14 mouse cellular contexts compared by ENCODE assay signal in genomic region chr4:35157815-35158214, GRCm38 (mm10). TPM values are rescaled to one million over a fixed set of nuclear protein-coding genes. Genes with fewer than 3 reads are reported as not detected.
DNase-seq lines count a peak whose midpoint lies in the region; ATAC-seq and TF ChIP-seq lines count a peak whose summit lies in the region.
"Had no signal": no experiment of that assay in that cellular context is flagged by ENCODE, and none has a peak within 500 bp of the region (broad histone marks: within the 10 kb centered on the region; RNA-seq: fewer than 3 reads in every experiment).

No protein-coding gene starts in this region.

- H3K4me3 ChIP-seq in lung, adult 2 months (replicated peaks; ENCODE audit: extremely low read depth, low read depth, low read length): no peak overlapping the region
- no peak overlapping the region for H3K4me3 ChIP-seq in intestine, embryonic 16.5 days (ENCODE audit: low read length)
- 0 out of 2 replicates have a peak overlapping the region, but pooled peaks have one; percentile 51 for H3K4me3 ChIP-seq in neural tube, embryonic 15.5 days (replicated peaks)
- no peak overlapping the region for H3K4me3 ChIP-seq in thymus, adult 2 months (ENCODE audit: control insufficient read depth, insufficient read depth, low read length)

- no peaks in the 10 kb centered on the region for H3K27me3 ChIP-seq in intestine, embryonic 16.5 days (replicated peaks; ENCODE audit: control insufficient read depth, insufficient read depth, low read length)
- H3K27me3 ChIP-seq in neural tube, embryonic 15.5 days (replicated peaks): peaks cover 6% of the 10 kb centered on the region; the same call in 1 of the 2 replicates
- H3K27me3 ChIP-seq in thymus, adult 2 months (ENCODE audit: control insufficient read depth, insufficient read depth, low read length): no peaks in the 10 kb centered on the region

- TF ChIP-seq POLR2A in lung, adult 2 months (IDR thresholded peaks at IDR 0.05; ENCODE audit: borderline replicate concordance, extremely low read depth, low read depth, low read length): no peak
- TF ChIP-seq POLR2A in thymus, adult 2 months (IDR thresholded peaks at IDR 0.05; ENCODE audit: control insufficient read depth, extremely low read depth, insufficient read depth, low read length, poor library complexity): no peak

- TF ChIP-seq CTCF in lung, adult 2 months (IDR thresholded peaks at IDR 0.05; ENCODE audit: insufficient read depth, low read length): no peak
- TF ChIP-seq CTCF in thymus, adult 2 months (IDR thresholded peaks at IDR 0.05; ENCODE audit: borderline replicate concordance, control insufficient read depth, extremely low read depth, insufficient read depth, low read length, poor library complexity): no peak

- no peak for ATAC-seq in intestine, embryonic 16.5 days
- ATAC-seq in neural tube, embryonic 15.5 days (ENCODE audit: low FRiP score): no peak

- H3K9me3 ChIP-seq in intestine, embryonic 16.5 days (ENCODE audit: control insufficient read depth, low read length): no peaks in the 10 kb centered on the region
- no peaks in the 10 kb centered on the region for H3K9me3 ChIP-seq in neural tube, embryonic 15.5 days (replicated peaks)
- H3K9me3 ChIP-seq: forebrain, embryonic 13.5 days had no signal

- intact Hi-C loops in heart, postnatal 36 days (cut with DNase I): loop anchor here (1.0 to 5.0 kb wide), 2 partner anchors 69 to 200 kb away; partner anchors contain the start of gene C9orf72

- H3K4me1 ChIP-seq in lung, adult 2 months (ENCODE audit: control insufficient read depth, insufficient read depth, low read length): no peaks in the 10 kb centered on the region
- peaks cover 7% of the 10 kb centered on the region for H3K4me1 ChIP-seq in intestine, embryonic 16.5 days (ENCODE audit: control insufficient read depth, insufficient read depth, low read length)
- peaks cover 18% of the 10 kb centered on the region for H3K4me1 ChIP-seq in neural tube, embryonic 15.5 days
- H3K4me1 ChIP-seq in thymus, adult 2 months (replicated peaks; ENCODE audit: control insufficient read depth, insufficient read depth, low read length): peaks cover 7% of the 10 kb centered on the region; the same call in 1 of the 2 replicates

- 0 out of 2 replicates have a peak overlapping the region, but pooled peaks have one; percentile 61 for H3K4me2 ChIP-seq in intestine, embryonic 16.5 days (ENCODE audit: low read depth, low read length)
- peak overlapping the region; percentile 97 for H3K4me2 ChIP-seq in neural tube, embryonic 15.5 days

- H3K27ac ChIP-seq in intestine, embryonic 16.5 days (ENCODE audit: low read length): no peak overlapping the region
- no peak overlapping the region for H3K27ac ChIP-seq in neural tube, embryonic 15.5 days (replicated peaks)
- no peak overlapping the region for H3K27ac ChIP-seq in thymus, adult 2 months (ENCODE audit: control insufficient read depth, insufficient read depth, low read length)

- H3K9ac ChIP-seq in intestine, embryonic 16.5 days (ENCODE audit: low read depth, low read length): no peak overlapping the region
- no peak overlapping the region for H3K9ac ChIP-seq in neural tube, embryonic 15.5 days (replicated peaks)

- DNase-seq in heart, adult 18-20 months: peak; percentile 6 to 7
- no peak for DNase-seq in heart, postnatal 36 days
- peak; percentile 43 for DNase-seq in lung, postnatal 36 days
- no peak for DNase-seq in lung, adult 2 months
- DNase-seq in spleen, postnatal 4 days (ENCODE audit: low spot score in 2 of 2): no peak
- DNase-seq in thymus, adult 2 months: no peak

- no peaks in the 10 kb centered on the region for H3K36me3 ChIP-seq in intestine, embryonic 16.5 days (ENCODE audit: control insufficient read depth, insufficient read depth, low read length)
- no peaks in the 10 kb centered on the region for H3K36me3 ChIP-seq in neural tube, embryonic 15.5 days
- no peaks in the 10 kb centered on the region for H3K36me3 ChIP-seq in thymus, adult 2 months (ENCODE audit: control insufficient read depth, insufficient read depth, low read length)

- WGBS in lung, adult 2 months: 54% methylated on average over 11 of the region's 11 CpGs
- WGBS in intestine, embryonic 16.5 days: 62% methylated on average over 11 of the region's 11 CpGs
- WGBS in neural tube, embryonic 15.5 days: 72% methylated on average over 11 of the region's 11 CpGs
- whole genome bisulfite sequencing in thymus, adult 2 months: 57% methylated on average over 11 of the region's 11 CpGs

RNA-seq across cellular contexts. Expression of gene Mob3b, which starts 0.5 kb away (rescaled TPM):
- total RNA-seq in heart, adult 18-20 months (2021): 1 to 10 TPM; 1.0 to 1.9 TPM
- total RNA-seq in heart, postnatal 36 days (2021): 1 to 10 TPM; 1.1 to 1.2 TPM
- polyA plus RNA-seq in lung, adult 2 months (2012; rRNA removed): 8.4 and 10.4 TPM in 2 replicates
- polyA plus RNA-seq in intestine, embryonic 16.5 days (2015; fragmentation: Nextera tagmentation; extraction: Ambion mirVana): 27.3 and 27.5 TPM in 2 replicates
- 3.7 and 6.8 TPM in 2 replicates for polyA plus RNA-seq in neural tube, embryonic 15.5 days (2015; fragmentation: Nextera tagmentation; extraction: Ambion mirVana)
- polyA plus RNA-seq in thymus, adult 2 months (2012; rRNA removed): 2.6 and 2.8 TPM in 2 replicates

RNA-seq across cellular contexts. Expression of gene Ifnk, which starts 6.0 kb away (rescaled TPM):
- total RNA-seq in heart, adult 18-20 months (2021): not detected
- total RNA-seq in heart, postnatal 36 days (2021): not detected
- not detected in 2 replicates for polyA plus RNA-seq in lung, adult 2 months (2012; rRNA removed)
- 0.29 and 0.45 TPM in 2 replicates for polyA plus RNA-seq in intestine, embryonic 16.5 days (2015; fragmentation: Nextera tagmentation; extraction: Ambion mirVana)
- not detected in 2 replicates for polyA plus RNA-seq in neural tube, embryonic 15.5 days (2015; fragmentation: Nextera tagmentation; extraction: Ambion mirVana)
- not detected in 2 replicates for polyA plus RNA-seq in thymus, adult 2 months (2012; rRNA removed)
- total RNA-seq: adrenal gland, postnatal 10 days; gastrocnemius, postnatal 25 days; heart, postnatal 4 days; left cerebral cortex, postnatal 10 days had no signal
- polyA plus RNA-seq: forebrain, embryonic 13.5 days; large intestine, adult 2 months had no signal

Comparison
In these comparisons a context has a peak if more than half of its experiments do, and no peak if none do; other contexts are left out.
1. DNase-seq: peak in heart, adult 18-20 months (2 of 2) and lung, postnatal 36 days (single experiment); none in heart, postnatal 36 days (0 of 2), lung, adult 2 months (single experiment), spleen, postnatal 4 days (0 of 2) and thymus, adult 2 months (single experiment).